Mouse (Mus musculus): ENCODE measurements around the gene Thbd. TPM values are rescaled to one million over a fixed set of nuclear protein-coding genes. Genes with fewer than 3 reads are reported as not detected.

Thbd gene
- total RNA-seq, 2 experiments from 2014 or later, result 11.3 to 21.6 TPM

GRCm38 (mm10) chr2:148425709-148426382 is 17.9 kb upstream of the Thbd start:
- DNase-seq (ENCODE audit: low spot score), result no peak

GRCm38 (mm10) chr2:148421706-148422105 is 13.7 kb upstream of the Thbd start:
- DNase-seq (ENCODE audit: low spot score), result no peak

GRCm38 (mm10) chr2:148421112-148421511 is 13.1 kb upstream of the Thbd start:
- no peak for DNase-seq (ENCODE audit: low spot score)

GRCm38 (mm10) chr2:148419776-148420175 is 11.8 kb upstream of the Thbd start:
- no peak for DNase-seq (ENCODE audit: low spot score)

GRCm38 (mm10) chr2:148419151-148419550 is 11.2 kb upstream of the Thbd start:
- DNase-seq (ENCODE audit: low spot score), result no peak

GRCm38 (mm10) chr2:148409821-148410220 is 1.8 kb upstream of the Thbd start:
- DNase-seq (ENCODE audit: low spot score), result no peak

GRCm38 (mm10) chr2:148409141-148409540 is 1.2 kb upstream of the Thbd start:
- peak; percentile 92 for DNase-seq (ENCODE audit: low spot score)

- DNase-seq (ENCODE audit: low spot score), result no peak
These were observed 753 bp upstream of the Thbd start for GRCm38 (mm10) chr2:148408761-148409120.

- peak; percentile 47 for DNase-seq (ENCODE audit: low spot score)
These were observed 768 bp downstream of the Thbd start for GRCm38 (mm10) chr2:148406971-148407869.

- no peak for DNase-seq (ENCODE audit: low spot score)
These were observed 1.6 kb downstream of the Thbd start for GRCm38 (mm10) chr2:148406160-148406970.

- no peak for DNase-seq (ENCODE audit: low spot score)
These were observed 3.1 kb downstream of the Thbd start for GRCm38 (mm10) chr2:148404906-148405305.

GRCm38 (mm10) chr2:148402227-148402626 is 5.8 kb downstream of the Thbd start:
- no peak for DNase-seq (ENCODE audit: low spot score)

GRCm38 (mm10) chr2:148398901-148399685 is 8.9 kb downstream of the Thbd start:
- DNase-seq (ENCODE audit: low spot score), result no peak

GRCm38 (mm10) chr2:148397784-148398100 is 10.2 kb downstream of the Thbd start:
- DNase-seq (ENCODE audit: low spot score), result peak; percentile 59

GRCm38 (mm10) chr2:148397015-148397783 is 10.8 kb downstream of the Thbd start:
- DNase-seq (ENCODE audit: low spot score), result no peak

GRCm38 (mm10) chr2:148396209-148396608 is 11.8 kb downstream of the Thbd start:
- DNase-seq (ENCODE audit: low spot score), result no peak

- peak; percentile 28 for DNase-seq (ENCODE audit: low spot score)
These were observed 12.6 kb downstream of the Thbd start, which contains the start of gene Sstr4 for GRCm38 (mm10) chr2:148395131-148396051. Sstr4 (plus strand) TSS chr2:148395344.

GRCm38 (mm10) chr2:148393846-148394245 is 14.1 kb downstream of the Thbd start:
- no peak for DNase-seq (ENCODE audit: low spot score)

- no peak for DNase-seq (ENCODE audit: low spot score)
These were observed 14.8 kb downstream of the Thbd start for GRCm38 (mm10) chr2:148393149-148393548.
